Mouse (Mus musculus) gastrocnemius, postnatal 10 days (tissue): ENCODE data around the gene Itpk1. TPM values are rescaled to one million over a fixed set of nuclear protein-coding genes. Genes with fewer than 3 reads are reported as not detected.
A peak's percentile ranks its signal among the peaks of the same experiment; 100 is the strongest.

Experiments
- DNase-seq: peaks from one replicate; pipeline ENCODE4 v3.0.0; 2021; ENCODE audit warnings: mixed read lengths
- total RNA-seq, 2 experiments: library from RNA; stranded (reverse); gene quantifications; 2 replicates each; pipeline ENCODE4 v1.2.3; 2021

The Itpk1 gene
- total RNA-seq, 2 experiments from 2014 or later: 5.6 to 6.0 TPM

- DNase-seq: no peak
Measured at GRCm38 (mm10) chr12:102623827-102624226, 80.9 kb downstream of the Itpk1 start.

DNA sequence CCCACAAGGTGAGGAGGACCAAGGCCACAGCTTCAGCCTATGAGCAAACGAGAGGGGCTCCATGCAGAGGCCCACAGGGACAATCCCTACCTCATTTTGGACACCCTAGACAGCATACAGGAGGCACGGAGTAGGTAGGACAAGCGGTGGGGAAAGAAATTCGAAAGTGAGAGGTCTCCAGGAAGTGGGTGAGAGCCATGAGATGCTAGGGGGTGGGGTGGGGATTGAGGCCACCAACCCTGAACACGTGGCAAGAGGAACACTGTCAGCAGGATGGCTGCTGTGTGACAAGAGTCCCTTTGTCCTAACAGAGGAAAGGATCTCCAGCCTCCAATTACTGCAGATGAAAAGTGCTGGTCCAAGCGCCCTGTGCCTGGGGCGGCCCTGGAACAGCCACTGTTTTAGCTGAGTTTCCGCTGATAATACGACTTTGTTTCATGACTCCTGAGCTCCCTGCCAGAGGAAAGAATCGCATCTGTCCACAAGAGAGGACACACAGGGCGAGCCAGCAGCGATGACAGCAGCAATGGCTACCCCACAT is 82.4 kb downstream of the Itpk1 start:
- no peak for DNase-seq

- DNase-seq: no peak
Measured at GRCm38 (mm10) chr12:102621811-102622210, 82.9 kb downstream of the Itpk1 start.

DNA sequence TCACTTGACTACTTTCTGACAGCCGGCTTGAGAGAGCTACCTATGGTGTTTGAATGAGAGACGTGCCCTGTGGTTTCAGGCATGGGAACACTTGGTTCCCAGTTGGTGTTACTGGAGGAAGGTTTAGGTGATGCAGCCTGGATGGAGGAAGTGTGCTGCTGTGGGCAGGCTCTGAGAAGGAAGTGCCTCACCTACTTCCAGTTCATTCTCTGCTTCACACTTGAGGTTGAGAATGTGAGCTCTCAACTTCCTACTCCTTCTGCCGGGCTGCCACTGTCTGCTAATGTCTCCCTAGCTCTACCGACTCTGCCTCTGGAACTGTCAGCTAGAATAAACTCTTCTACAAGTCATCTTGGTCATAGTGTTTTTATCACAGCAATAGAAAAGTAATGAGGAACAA is 83.5 kb downstream of the Itpk1 start:
- DNase-seq: no peak

GRCm38 (mm10) chr12:102619908-102620307 is 84.8 kb downstream of the Itpk1 start:
- DNase-seq: no peak

DNA sequence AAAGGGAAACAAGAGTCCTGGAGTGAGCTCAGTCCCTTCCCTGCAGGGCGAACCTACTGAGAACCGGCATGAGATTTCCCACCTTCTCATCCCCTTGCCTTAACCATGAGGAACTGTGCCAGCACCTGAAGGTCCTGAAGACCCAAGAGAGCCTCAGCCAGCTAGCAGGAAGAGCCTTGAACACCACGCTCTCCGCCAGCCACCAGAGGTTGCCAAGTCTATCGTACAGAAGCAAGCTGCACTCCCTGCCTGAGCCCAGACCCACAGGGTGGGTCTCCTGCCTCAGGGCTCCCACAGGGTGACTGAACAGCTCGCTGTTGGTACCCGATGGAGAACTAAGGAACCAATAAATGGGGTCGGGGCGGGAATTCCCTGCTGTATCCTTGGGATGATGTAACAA is 86.6 kb downstream of the Itpk1 start:
- DNase-seq: no peak

GRCm38 (mm10) chr12:102616843-102617519 is 87.7 kb downstream of the Itpk1 start:
- no peak for DNase-seq

- no peak for DNase-seq
Measured at GRCm38 (mm10) chr12:102616201-102616600, 88.5 kb downstream of the Itpk1 start.

DNA sequence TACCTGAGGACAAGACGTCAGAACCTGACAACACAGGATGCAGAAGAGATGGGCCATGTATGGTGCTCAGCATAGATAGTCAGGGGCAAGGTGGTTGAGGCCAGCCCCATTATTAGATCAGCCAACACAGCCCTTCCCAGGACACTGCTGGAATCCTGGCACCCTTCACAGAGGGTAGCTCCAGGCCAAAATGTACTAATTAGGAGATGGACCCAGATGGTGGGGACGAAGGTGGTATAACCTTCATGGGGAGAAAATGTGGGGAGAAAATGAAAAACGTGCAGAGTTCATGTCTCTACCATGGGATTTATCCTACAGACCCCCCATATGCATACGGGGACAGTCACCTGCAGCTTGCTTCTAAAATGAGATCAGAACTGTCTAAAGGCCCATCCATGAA is 91.3 kb downstream of the Itpk1 start:
- no peak for DNase-seq

GRCm38 (mm10) chr12:102612431-102612830 is 92.3 kb downstream of the Itpk1 start:
- DNase-seq: no peak

DNA sequence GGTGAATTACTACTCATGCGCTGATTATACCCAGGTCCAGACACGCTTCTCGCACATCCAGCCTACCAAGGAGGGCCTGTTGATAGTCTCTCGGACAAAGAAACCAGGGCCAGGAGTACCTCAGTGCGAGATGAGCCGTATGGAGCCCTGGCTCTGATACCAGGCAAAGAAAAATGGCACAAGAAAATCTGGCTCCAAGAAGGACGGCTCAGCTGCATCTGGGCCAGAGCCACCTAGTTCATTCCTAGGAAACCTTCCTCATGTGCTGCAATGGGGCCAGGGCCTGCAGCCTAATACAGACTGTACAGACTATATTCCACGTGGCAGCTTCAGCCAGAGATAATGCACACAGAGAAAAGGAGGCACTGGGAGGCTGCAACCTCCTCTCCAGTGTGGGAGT is 93.8 kb downstream of the Itpk1 start:
- DNase-seq: no peak

DNA sequence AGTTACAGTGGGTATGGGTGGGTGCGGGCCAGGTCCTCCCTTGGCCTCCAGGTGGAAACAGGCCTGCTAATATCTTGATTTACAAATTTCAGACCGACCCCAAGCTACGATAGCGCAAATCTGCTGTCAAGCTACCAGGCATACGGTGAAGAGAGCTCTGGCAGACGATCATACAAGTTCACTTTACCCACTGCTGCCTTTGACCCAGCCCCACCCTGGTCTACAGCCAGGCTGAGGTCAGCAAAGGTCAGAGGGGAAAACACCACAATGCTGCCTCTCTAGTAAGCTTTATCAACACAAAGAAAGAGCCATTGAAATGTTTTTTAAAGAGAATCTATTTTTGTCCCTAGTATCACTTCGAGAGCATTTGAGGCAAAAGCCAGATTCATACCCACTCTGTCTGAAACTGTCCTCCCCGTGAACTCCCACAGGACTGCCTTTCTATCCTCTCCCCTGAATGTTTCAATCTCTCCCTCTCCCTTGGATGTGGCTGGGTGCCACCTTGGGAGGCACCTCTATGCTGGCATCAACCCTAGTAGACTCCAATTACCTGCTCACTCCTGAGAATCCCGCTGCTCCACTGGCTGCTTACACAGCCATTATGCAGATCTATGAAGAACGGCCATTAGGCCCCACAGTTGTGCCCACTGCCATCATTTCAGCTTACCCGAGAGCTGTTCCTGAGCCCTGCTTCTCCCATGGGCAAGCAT is 96.8 kb downstream of the Itpk1 start:
- DNase-seq: no peak

DNA sequence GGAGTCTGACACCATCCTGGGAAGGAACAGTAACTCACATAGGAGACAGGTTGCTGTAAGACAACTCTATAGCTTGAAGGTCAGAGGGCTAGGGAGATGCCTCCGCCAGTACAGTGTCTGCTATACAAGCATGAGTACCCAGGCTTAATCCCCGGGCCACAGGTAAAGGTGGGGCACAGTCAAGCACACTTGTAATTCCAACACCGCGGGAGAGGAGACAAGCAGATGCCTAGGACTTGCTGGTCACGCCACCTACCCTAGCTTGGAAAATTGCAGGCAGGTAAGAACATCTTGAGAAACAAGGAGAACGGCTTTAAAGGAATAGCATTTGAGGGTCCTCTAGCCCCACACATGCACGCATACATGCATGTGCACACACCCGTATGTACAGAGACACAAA is 97.7 kb downstream of the Itpk1 start:
- no peak for DNase-seq

DNA sequence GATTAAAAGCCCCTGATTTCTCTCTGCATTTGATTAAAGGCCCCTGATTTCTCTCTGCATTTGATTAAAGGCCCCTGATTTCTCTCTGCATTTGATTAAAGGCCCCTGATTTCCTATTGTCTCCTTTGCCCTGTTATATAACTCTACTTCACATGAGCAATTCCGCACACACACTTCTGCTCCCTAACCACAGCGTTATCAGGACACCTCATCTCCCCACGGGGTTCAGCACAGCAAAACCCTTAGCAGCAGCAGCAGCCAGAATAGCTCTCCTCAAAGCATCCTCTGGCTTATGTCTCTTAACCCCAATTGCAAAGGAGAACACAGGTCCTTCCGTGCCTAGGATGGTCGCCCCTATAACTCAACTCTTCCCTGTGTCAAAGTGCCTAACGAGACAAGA is 99.1 kb downstream of the Itpk1 start:
- no peak for DNase-seq

- DNase-seq: no peak
Measured at GRCm38 (mm10) chr12:102602255-102603041, 102.3 kb downstream of the Itpk1 start.

- DNase-seq: no peak
Measured at GRCm38 (mm10) chr12:102601847-102602246, 102.9 kb downstream of the Itpk1 start.

GRCm38 (mm10) chr12:102600345-102600744 is 104.4 kb downstream of the Itpk1 start:
- DNase-seq: no peak

DNA sequence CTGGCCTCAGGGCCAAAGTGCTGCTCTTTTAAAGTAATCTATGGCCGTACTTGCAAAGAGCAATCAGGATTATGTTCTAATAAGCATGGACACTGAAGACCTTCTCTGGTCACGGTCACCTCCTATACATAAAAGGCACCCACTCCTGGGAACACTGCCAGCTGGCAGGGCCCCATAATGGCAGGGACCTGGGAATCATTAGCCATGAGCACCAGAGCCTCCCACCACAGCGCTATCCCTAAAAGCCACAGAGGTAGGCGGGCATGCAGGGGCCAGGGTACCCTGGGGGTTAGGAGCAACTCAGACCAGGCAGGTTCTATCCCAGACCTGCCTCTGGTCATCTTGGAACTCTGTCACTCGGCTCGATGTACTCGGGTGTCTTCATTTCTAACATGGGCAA is 104.9 kb downstream of the Itpk1 start:
- DNase-seq: no peak

- no peak for DNase-seq
Measured at GRCm38 (mm10) chr12:102598535-102598934, 106.2 kb downstream of the Itpk1 start.

DNA sequence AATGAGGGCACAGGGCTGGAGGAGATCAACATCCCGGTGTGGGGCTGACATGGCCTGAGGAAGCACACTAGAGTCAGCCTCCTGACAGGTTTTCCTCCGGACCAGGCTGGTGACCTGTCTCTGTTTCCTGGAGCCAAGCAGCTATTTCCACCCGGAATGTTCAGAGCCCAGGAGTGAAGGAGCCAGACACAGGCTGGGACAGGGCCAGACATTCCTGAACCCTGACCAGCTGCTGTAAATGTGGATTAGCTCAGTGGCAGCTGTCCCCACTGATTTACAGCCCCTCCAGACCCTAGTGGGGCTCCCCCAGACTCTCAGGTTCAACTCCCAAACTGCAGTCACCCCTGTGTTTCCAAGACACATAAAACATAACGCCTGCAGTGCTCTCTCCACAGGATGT is 107.3 kb downstream of the Itpk1 start:
- DNase-seq: peak; percentile 63

DNA sequence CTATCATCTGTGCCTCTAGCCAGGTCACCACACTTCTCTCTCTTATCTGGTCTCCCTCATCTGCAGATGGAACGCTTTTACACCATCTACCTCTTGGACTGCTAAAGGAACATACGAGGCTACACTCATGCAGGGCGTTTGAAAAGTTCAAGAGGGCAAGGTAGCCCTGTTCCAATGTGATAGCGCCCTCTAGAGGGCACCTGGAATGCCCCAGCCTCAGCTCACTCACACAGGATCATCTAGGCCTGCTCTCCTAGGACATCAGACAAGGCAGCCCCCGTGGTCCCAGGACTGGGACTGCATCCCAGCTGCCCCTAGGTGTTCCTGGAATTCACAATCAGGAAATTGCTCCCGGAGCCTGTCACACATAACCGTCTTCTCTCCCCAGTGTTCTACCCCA is 108.3 kb downstream of the Itpk1 start:
- DNase-seq: no peak

GRCm38 (mm10) chr12:102594627-102595026 is 110.1 kb downstream of the Itpk1 start:
- no peak for DNase-seq

DNA sequence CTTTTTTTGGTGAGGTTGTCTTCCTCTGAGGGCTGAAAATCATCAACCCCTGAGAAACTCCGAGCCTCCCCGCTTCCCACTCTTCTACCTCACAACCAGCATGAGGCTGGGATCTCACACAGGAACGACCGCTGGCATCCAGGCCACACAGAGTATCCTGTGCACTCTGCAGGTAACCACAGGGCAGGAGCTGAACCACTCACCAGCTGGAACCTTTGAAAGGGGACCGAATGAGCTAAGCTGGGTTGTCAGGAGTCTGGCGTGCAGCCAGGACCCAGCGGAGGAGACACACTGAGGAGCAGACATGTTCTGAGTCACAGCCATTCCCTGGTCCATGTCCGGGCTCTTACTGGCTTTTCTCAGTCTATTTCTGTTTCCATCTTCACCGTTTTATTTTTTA is 111.0 kb downstream of the Itpk1 start:
- no peak for DNase-seq
